Mouse (Mus musculus) kidney, postnatal 14 days (tissue): ENCODE measurements at regions not wholly inside any gene's neighbourhood (a gene's known extent, or its start where the extent isn't known, plus 50 kb on each side); places are given as distances from the start of the nearest gene placed in this dataset.

ENCODE experiments used
- DNase-seq: peaks from one replicate; pipeline ENCODE4 v3.0.0; 2022; ENCODE audit warnings: mixed read lengths

DNA sequence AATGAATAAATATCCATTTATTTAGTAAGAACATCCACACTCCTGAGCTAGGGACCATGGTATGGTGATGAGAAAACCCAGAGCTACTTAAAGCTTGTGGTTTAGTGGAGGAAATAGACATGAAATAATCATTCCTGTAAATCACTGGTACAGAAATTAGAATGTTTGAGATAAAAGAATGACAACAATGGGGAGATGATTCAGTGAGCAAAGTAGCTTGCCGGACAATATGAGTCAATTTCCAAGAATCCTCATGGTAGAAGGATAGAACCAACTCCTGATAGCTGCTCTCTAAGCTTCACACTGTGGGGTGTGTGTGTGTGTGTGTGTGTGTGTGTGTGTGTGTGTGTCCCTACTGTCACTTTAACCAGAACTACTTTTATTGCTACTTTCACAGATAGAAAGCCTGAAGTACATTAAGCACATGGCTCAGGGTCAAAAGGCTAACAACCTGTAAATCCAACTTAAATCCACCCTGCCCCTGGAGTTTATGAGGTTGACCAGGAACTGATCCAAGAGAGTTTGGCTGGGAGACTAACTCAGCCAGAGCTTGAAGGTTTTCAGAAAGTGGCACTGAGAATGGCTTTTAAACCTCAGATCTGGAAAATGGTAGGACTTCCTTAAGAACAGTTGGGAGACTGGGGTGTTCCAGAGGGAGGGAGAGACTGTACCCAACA, 336.9 kb upstream of the Gcfc2 start:
- DNase-seq = no peak

DNA sequence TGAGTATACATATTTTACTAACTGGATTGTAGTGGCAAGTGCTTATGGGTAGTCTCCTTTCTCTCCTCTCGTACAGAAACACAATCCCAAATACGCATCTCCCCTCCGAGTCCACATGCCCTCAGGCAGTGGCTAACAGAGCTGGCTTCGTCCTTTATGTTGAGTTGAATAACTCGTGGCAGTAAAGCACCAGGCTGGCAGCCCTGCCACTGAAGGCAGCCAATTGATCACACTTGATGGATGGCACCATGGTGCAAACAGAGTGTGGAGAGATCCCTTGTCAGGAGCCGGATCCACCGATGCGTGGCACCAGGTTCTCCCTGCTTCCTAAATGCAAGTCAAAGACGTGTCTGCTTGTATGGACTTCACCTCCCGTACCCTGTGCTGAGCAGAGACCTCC, 333.7 kb upstream of the Gcfc2 start:
- DNase-seq = no peak

DNA sequence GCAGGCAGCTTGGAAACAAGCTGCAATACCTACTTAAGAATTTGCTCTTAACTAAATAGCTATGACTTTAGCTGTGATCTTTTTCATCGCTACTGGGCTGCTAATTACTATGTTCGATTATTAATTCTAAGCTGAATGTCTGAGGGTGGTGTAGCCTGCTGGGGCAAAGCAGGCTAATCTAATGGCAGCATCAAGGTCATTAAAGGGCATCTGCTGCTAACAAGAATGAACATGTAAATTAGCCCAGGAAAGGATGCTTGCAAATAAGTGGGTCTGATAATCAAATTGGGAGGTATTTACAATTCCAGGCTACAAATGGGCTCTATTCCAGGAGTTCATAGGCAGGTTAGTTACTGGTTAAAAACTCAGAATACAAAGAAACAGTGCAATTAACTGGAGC, 327.5 kb upstream of the Gcfc2 start:
- DNase-seq = no peak

- no peak for DNase-seq
These were observed 314.8 kb upstream of the Gcfc2 start for GRCm38 (mm10) chr6:81608637-81609036.

DNA sequence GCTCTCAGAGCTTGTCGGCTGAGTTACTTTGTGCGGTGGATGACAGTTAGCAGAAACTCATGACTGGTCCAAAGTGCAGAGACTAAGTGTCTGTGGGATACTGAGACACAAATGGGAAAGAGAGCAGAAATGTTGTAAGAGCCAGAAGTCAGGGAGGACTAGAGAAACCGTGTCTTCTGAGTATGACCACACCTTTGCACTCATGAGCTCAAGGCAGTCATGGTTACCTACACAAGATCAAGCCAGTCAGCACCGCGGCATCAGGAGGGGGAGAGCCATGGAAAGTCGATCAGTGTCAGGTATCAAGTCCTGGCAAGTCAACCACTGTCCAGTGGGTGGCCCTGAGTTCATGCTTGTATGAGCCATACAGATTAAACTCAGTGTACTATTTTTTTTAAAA, 311.5 kb upstream of the Gcfc2 start:
- DNase-seq = no peak

- DNase-seq = no peak
These were observed 305.5 kb upstream of the Gcfc2 start for GRCm38 (mm10) chr6:81618018-81618417.

- DNase-seq = no peak
These were observed 302.4 kb upstream of the Gcfc2 start for GRCm38 (mm10) chr6:81621028-81621427.

GRCm38 (mm10) chr6:81622714-81623113, 300.8 kb upstream of the Gcfc2 start:
- DNase-seq = no peak

DNA sequence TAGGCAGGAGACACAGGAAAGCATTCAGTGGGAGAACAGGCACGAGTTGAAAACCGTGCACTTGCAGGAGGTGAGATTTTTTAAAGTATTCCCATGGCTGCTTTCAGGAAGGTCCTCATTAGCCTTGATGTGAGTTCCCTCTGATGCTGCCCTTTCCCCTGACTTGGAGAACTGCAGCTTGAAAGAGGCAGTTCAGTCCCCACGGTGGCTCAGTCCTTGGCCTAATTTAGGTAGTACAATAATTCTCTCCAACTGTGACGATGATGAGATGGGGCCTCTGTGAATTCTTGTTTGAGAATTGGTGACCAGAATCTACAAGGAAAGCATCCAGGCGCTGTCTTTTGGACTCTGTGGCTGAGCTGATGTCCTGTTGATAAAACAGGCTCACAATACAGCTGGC, 298.5 kb upstream of the Gcfc2 start:
- no peak for DNase-seq

- DNase-seq = no peak
These were observed 289.9 kb upstream of the Gcfc2 start for GRCm38 (mm10) chr6:81633586-81633985.

- no peak for DNase-seq
These were observed 275.7 kb upstream of the Gcfc2 start for GRCm38 (mm10) chr6:81647615-81648375.

GRCm38 (mm10) chr6:81651856-81652255, 271.6 kb upstream of the Gcfc2 start:
- no peak for DNase-seq

DNA sequence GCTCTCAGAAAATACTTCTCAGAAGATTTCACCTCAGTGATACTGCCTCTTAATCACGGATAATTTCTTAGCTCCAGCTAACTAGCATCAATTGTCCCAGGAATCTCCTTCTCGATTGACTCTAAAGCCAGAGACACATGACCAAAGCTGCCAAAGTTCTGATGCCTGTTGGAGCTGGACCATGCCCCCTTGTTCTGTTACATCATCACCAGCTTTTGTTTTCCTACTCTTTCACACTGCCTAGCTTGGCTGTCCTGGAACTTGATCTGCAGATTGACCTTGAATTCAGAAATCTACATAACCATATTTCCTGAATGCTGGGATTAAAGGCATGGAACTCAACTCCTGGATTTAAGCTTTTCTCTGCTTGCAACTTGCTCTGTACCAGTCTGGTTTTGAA, 268.3 kb upstream of the Gcfc2 start:
- DNase-seq = no peak

- no peak for DNase-seq
These were observed 262.7 kb upstream of the Gcfc2 start for GRCm38 (mm10) chr6:81660478-81661395.

DNA sequence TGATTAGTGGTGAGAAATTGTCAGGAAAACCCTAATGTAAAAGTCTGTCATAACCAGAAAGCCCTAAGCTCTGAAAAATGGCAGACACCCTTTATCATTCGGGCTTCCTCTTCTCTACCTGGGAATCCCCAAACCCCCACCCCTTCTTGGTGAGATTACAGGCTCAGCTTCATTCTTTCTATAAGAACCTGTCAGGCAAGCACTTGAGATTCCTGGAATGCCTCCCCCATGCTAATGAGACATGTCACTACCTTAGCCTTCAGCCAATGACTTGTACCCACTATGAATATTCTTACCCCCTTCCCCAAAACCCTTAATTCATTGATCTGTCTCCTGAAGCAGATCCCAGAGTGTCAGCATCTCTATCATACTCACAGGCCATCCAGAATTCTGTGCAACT, 254.5 kb upstream of the Gcfc2 start:
- DNase-seq = no peak

DNA sequence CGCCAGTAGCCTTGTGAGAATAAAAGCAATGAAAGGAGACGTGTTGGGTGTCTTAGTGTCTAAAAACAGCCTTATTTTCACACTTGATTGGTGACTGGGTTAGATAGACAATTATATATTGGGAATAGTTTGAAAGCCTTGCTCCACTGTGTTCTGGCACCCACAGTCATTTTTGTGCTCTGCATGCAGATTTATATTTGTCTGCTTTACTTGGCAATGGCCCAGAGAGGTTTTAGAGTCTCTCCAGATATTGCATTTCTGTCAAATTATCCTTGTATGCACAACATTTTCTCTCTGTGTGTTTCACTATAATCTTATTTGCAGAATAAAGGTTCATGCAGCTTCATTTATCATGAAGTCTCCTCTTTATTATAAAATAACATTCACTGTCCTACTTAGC, 250.2 kb upstream of the Gcfc2 start:
- DNase-seq = no peak

DNA sequence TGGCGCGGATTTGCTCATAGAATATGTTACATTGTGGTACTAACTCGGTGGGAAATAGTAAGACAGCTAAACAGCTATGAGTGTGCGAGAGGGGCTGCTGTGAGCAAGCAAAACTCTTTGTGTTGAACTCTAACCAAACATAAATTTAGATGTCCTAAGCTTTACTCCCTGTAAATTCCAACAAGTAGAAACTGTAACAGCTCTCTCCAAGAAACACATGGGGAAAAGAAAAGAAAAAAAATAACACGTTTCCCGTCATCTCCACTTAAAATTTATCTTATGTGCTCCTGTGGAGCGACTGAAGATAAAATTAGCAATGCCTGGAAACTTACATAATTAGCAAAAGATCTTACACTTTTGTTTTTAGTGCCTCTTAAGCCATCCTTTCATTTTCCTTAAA, 226.2 kb upstream of the Gcfc2 start:
- DNase-seq = no peak

DNA sequence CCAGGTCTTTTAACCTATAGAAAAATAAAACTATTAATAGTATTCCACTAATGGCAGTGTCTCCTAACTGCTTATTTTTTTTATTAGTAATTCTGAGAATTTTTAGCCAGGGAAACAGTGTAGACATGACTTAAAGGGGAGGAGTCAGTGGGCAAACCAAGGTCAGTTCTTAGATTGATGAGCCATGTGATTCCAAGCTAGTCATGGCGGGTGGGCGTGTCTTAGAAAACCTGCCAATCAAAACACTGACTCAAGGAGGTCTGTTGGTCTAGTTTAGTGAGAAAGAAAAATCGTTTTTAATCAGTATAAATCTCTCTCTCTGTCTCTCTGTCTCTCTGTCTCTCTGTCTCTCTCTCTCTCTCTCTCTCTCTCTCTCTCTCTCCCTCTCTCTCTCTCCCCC, 225.3 kb upstream of the Gcfc2 start:
- DNase-seq = no peak

- no peak for DNase-seq
These were observed 208.6 kb upstream of the Gcfc2 start for GRCm38 (mm10) chr6:81714867-81715266.

GRCm38 (mm10) chr6:81716371-81716770, 207.1 kb upstream of the Gcfc2 start:
- no peak for DNase-seq

DNA sequence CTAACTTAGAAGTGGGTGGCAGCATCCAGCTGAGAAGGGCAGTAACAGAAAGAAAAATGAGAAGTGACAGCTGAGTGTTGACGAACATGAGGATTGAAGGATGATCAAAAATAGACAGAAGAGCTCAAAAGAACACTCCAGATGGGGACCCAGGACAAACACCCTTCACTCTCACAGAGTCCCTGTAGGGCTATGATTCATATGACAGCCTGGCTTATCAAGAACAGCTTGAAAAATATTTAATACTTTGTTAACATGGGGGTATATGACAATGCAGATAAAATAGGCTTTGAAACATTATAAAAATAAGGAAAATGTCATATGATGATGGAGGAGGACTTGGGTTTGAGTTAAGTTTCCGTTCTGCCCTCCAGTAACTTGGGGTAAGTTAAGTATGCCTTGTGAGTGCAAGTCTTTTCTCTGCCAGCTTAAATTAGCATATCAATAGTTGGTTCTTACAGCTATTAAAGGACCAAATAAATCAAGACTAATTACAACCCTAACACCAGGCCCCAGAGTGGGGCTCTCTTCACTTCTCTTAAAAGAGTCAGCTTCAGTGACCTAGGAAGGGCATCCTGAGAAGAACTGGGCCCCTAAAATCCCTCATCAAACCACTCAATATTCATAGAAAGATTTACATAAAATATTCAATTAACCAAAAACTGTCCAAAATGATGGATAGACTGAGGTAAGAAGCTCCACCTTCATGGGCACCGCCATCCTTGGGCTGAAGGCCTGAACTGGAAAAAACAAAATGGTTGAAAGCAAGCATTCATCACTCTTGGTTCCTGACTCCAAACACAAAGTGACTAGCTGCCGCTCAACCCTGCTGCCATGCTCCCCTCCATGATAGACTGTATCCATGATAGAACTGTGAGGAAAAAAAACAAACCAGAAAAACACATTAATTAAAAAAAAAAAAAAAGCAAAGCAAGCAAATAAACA, 198.6 kb upstream of the Gcfc2 start:
- no peak for DNase-seq

- DNase-seq = no peak
These were observed 191.8 kb upstream of the Gcfc2 start for GRCm38 (mm10) chr6:81731631-81732030.
